Mouse (Mus musculus) heart, postnatal 25 days (tissue): ENCODE results near the gene Olfml3. TPM values are rescaled to one million over a fixed set of nuclear protein-coding genes. Genes with fewer than 3 reads are reported as not detected.

Source experiments
- DNase-seq: peaks from one replicate; pipeline ENCODE4 v3.0.0; 2022; ENCODE audit warnings: low spot score
- intact Hi-C: fragments of 180-260 bp; cut with DNase I; formaldehyde crosslinking; loops from one replicate; pipeline ENCODE4 v1.15.1; 2025
- total RNA-seq, 2 experiments: library from RNA; stranded (reverse); gene quantifications; 2 replicates each; pipeline ENCODE4 v1.2.3; 2021

The Olfml3 gene
- total RNA-seq, 2 experiments from 2014 or later, result 5.4 to 5.7 TPM

- intact Hi-C loops, result no loop called here
- DNase-seq, result no peak
Observed at GRCm38 (mm10) chr3:103715762-103716693, 21.8 kb downstream of the Olfml3 start.

DNA sequence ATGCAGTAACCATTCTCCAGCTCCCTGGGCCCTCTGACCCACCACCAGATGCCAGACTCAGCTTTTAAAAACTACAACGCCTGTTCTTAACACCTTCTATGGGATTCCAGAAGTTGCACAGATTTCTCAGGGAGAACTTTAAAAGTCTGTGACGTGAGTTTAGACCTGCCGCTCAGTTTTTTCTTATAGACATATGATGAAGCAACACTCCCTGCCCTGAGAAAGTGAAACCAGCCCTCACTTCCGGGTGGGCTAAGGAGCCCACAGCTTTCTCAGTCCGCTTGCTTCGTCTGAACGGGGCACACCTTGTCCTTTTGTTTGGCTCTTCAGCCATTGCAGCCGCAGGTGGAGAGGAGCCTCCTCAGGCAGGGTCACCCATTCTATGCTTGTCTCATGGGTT is 22.9 kb downstream of the Olfml3 start:
- no peak for DNase-seq
- intact Hi-C loops, result no loop called here

- intact Hi-C loops, result no loop called here
- DNase-seq, result no peak
Observed at GRCm38 (mm10) chr3:103714236-103714875, 23.4 kb downstream of the Olfml3 start.

DNA sequence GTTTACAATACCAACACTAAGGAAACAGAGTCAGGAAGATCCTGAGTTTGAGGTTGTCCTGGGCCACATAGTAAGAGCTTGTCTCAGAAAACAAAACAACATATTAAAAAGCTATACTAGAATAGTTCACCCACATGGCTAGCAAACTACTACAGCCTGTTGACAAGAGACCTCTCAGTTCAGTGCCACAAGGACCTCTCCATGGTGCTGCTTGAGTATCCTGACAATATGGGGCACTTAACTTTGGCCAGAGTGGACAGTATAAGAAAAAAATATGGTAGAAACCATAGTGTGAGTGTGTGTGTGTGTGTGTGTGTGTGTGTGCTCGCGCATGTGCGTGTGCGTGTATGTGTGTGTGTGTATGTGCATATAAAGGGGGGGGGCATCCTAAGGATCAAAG is 25.6 kb downstream of the Olfml3 start:
- intact Hi-C loops, result no loop called here
- no peak for DNase-seq

DNA sequence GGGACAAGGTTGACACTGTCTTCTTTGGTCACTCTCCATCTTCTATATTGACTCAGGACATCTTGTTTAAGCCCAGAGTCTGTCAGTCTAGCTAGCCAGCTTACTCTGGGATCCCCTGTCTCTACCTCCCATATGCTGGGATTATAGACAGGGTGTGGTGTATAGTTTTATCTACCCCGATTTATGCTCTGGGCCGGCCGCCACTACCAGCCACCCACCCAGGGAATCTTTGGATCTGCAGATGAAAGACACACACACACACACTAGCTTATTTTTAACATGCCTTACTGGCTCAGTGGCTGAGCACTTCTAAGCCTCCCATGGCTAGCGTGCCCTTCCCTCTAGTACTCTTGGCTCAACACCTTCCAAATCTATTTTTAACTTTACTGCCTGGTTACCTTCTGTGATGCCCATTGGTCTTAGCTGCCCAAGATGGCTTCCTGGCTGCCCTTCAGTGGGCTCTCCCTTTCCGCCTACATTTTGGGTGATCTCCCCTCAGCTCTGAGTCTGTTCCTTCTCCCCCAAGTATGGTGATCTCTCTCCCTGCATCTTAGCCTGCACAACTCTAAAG is 28.2 kb downstream of the Olfml3 start:
- DNase-seq, result no peak
- intact Hi-C loops, result no loop called here

- intact Hi-C loops, result no loop called here
- DNase-seq, result no peak
Observed at GRCm38 (mm10) chr3:103705426-103705825, 32.4 kb downstream of the Olfml3 start.

DNA sequence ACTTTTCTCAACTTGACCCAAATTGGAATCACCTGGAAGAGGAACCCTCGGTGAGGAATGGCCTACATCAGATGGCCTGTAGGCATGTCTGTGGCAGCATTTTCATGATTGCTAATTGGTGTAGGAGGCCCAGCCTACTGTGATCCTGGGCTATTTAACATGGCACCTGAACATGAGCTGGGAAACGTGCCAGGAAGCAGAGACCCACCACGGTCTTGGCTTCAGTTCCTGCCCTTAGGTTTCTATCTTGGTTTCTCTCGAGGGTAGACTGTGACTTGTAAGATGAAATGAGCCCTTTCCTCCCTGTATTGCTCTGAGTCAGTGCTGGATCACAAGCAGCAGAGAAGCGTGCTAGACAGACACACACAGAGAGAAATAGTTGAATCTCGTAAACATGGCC is 33.1 kb downstream of the Olfml3 start:
- intact Hi-C loops, result no loop called here
- no peak for DNase-seq

GRCm38 (mm10) chr3:103696388-103696925 is 41.3 kb downstream of the Olfml3 start:
- no peak for DNase-seq
- intact Hi-C loops, result no loop called here

DNA sequence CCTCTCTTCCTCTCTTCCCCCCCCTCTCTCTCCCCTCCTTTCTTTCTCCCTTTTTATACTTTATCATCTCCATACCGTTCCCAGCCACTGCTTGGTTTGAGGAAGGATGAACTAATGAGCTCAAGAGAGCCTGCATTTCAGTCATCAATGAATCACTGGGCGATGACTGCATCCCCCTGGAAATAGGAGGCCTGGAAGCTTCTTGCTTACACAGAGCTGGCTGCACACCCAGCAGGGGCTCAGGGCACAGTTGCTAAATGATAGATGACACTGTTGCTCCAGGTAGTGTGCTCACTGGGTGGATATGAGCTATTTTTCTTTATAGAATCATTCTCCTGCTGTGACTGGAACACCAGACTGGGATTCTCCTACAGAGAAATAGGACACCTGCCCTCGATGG is 42.2 kb downstream of the Olfml3 start:
- no peak for DNase-seq
- intact Hi-C loops, result no loop called here

DNA sequence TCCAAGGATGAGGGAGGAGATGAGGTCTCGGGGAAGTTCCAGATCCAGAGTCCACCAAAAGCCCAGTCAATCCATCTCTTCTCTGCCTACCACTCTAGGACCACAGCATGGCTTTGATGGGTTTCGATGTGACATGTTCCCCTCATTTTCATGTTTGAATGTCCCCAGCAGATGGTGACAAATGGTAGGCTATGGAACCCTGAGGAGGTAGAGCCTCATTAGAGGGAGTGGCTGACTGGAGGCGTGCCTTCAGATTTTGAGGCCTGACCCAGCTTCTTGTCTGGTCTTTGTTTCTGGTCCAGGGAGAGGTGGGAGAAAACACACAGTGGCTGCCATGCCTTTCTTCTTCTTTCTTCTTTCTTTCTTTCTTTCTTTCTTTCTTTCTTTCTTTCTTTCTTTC is 47.3 kb downstream of the Olfml3 start:
- peak; percentile 3 for DNase-seq
- intact Hi-C loops, result no loop called here

DNA sequence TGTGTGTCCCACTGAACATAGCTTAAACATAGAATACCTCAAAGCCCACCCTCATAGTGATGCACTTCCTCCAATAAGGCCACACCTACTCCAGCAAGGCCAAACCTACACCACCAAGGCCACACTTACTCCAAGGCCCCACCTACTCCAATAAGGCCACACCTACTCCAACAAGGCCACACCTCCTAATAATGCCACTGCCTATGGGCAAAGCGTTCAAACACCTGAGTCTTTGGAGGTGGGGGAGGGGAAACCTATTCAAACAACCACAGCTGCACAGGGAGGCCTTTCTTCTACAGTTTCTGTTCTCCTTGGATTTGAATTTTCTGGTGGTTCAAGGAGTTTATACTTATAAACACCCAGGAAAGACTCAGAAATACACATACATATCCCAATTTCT is 48.8 kb downstream of the Olfml3 start:
- no peak for DNase-seq
- intact Hi-C loops, result no loop called here

- intact Hi-C loops, result no loop called here
- DNase-seq, result no peak
Observed at GRCm38 (mm10) chr3:103683966-103684319, 53.9 kb downstream of the Olfml3 start.

DNA sequence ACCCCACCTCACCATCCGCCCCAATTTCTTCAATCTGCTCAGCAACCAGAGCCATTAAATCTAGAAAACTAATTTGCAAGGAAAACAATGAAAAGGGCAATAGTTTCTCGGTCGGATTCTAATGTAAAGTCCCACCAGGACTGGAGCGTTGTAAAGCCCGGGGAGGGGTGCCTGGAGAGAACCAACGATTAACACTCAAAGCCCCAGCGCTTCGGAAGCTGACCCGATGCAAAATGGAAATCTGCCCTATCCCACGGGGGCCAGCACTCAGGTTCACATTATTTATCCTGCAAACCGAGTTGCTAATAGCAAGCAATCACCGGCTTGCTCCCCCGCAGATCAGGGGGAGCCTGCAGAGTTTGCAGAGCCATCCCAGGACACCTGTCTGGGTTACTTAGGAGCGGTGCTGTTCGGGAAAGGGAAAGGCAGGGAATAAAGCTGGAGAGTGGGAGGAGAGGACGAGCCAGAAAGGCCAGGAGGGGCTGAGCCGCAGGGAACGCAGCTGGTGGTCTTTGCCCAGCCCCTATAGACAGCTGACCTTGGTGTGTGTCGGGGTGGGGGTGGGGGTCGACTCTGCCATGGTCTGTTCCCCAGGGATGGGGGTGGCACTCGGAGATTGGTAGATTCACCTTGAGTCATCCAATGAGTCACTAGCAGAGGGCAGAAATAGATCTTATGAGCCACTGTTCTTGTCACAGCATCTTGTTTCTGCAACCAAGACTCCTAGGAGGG is 54.4 kb downstream of the Olfml3 start:
- intact Hi-C loops, result no loop called here
- no peak for DNase-seq

GRCm38 (mm10) chr3:103682473-103682872 is 55.3 kb downstream of the Olfml3 start:
- no peak for DNase-seq
- intact Hi-C loops, result no loop called here

- intact Hi-C loops, result no loop called here
- DNase-seq, result no peak
Observed at GRCm38 (mm10) chr3:103678811-103679210, 59.0 kb downstream of the Olfml3 start.

GRCm38 (mm10) chr3:103672716-103673115 is 65.1 kb downstream of the Olfml3 start:
- no peak for DNase-seq
- intact Hi-C loops, result no loop called here
